ENCODE assay signal across 22 mouse cellular contexts in the genomic region with DNA sequence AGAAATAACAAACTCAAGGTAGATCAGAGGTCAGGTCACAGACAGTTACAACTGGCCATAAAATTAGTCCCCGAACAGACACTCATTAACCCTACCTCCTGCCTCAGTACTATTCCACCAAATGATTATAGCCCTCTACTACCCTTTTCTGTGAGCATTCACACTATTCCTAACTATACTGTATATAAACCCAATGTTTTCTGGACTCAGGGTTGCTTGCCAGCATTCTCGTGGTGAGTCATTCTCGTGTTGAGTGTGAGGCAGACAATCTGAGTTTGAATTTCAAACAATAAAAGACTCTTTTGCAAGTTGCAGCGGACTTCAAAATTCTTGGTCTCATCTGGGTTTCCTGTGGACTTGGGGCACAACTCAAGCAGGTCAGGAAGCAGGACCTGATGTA.
A peak's percentile ranks its signal among the peaks of the same experiment; 100 is the strongest.
DNase-seq lines count a peak whose midpoint lies in the region; ATAC-seq and TF ChIP-seq lines count a peak whose summit lies in the region.
"Had no signal": no experiment of that assay in that cellular context is flagged by ENCODE, and none has a peak within 500 bp of the region (broad histone marks: within the 10 kb centered on the region; RNA-seq: fewer than 3 reads in every experiment).

No protein-coding gene starts in this region.

- H3K4me3 ChIP-seq in stomach, postnatal 0 days (ENCODE audit: low read depth, low read length), result no peak overlapping the region
- H3K4me3 ChIP-seq in midbrain, embryonic 16.5 days (ENCODE audit: low read depth, low read length), result no peak overlapping the region
- H3K4me3 ChIP-seq: heart, embryonic 10.5 days; hindbrain, embryonic 12.5 days; limb, embryonic 15.5 days; neural tube, embryonic 12.5 days had no signal

- DNase-seq in layer of hippocampus, adult 9-11 months, result peak; percentile 2
- no peak for DNase-seq in layer of hippocampus, postnatal 36 days
- peak; percentile 33 to 34 for DNase-seq in right cerebral cortex, adult 2 months (ENCODE audit: low spot score in 2 of 2)
- DNase-seq in right cerebral cortex, postnatal 4 days, result no peak
- peak; percentile 48 for DNase-seq in brain, adult 2 months (ENCODE audit: low read depth, low spot score)
- no peak for DNase-seq in stomach, postnatal 0 days (ENCODE audit: low spot score)
- DNase-seq in gastrocnemius, postnatal 36 days, result no peak
- DNase-seq: cerebellum, adult 2 months; forebrain, postnatal 0 days; gastrocnemius, postnatal 14 days; kidney, adult 9 months; kidney, postnatal 4 days; liver, postnatal 0 days; midbrain, embryonic 14.5 days; thymus, postnatal 36 days had no signal

- ATAC-seq in stomach, postnatal 0 days (ENCODE audit: low FRiP score, low TSS enrichment), result 0 out of 2 replicates have a peak, but pooled peaks have one; percentile 18
- no peak for ATAC-seq in midbrain, embryonic 16.5 days
- ATAC-seq: forebrain, postnatal 0 days; inflammation-experienced regulatory T-cells, adult 6 months had no signal

- H3K27me3 ChIP-seq in stomach, postnatal 0 days (ENCODE audit: control insufficient read depth, insufficient read depth, low read length), result no peaks in the 10 kb centered on the region
- no peaks in the 10 kb centered on the region for H3K27me3 ChIP-seq in midbrain, embryonic 16.5 days (ENCODE audit: control insufficient read depth, insufficient read depth, low read depth, low read length)
- H3K27me3 ChIP-seq: CH12.LX; hindbrain, embryonic 12.5 days; limb, embryonic 15.5 days; neural tube, embryonic 12.5 days had no signal

- H3K27ac ChIP-seq in stomach, postnatal 0 days (replicated peaks), result peak overlapping the region; percentile 18; the same call in 1 of the 2 replicates
- no peak overlapping the region for H3K27ac ChIP-seq in midbrain, embryonic 16.5 days (ENCODE audit: low read length)
- H3K27ac ChIP-seq: heart, embryonic 10.5 days; hindbrain, embryonic 12.5 days; limb, embryonic 15.5 days; neural tube, embryonic 12.5 days had no signal

- H3K4me2 ChIP-seq in stomach, postnatal 0 days (replicated peaks; ENCODE audit: low read depth), result no peak overlapping the region
- no peak overlapping the region for H3K4me2 ChIP-seq in midbrain, embryonic 16.5 days (ENCODE audit: low read length)
- H3K4me2 ChIP-seq: hindbrain, embryonic 12.5 days; limb, embryonic 15.5 days; neural tube, embryonic 12.5 days had no signal

- WGBS in stomach, postnatal 0 days, result 54% methylated on average over 4 of the region's 4 CpGs
- 89% methylated on average over 4 of the region's 4 CpGs for WGBS in midbrain, embryonic 16.5 days

- H3K4me1 ChIP-seq in stomach, postnatal 0 days (replicated peaks; ENCODE audit: control insufficient read depth, insufficient read depth), result no peaks in the 10 kb centered on the region
- no peaks in the 10 kb centered on the region for H3K4me1 ChIP-seq in midbrain, embryonic 16.5 days (ENCODE audit: control insufficient read depth, insufficient read depth, low read length)
- H3K4me1 ChIP-seq: heart, embryonic 10.5 days; hindbrain, embryonic 12.5 days; limb, embryonic 15.5 days; neural tube, embryonic 12.5 days had no signal

- no peak for TF ChIP-seq CTCF in stomach, postnatal 0 days (IDR thresholded peaks at IDR 0.05; ENCODE audit: low read depth)

- TF ChIP-seq EP300 in stomach, postnatal 0 days (optimal IDR thresholded peaks at IDR 0.05), result no peak

- H3K9me3 ChIP-seq in stomach, postnatal 0 days (ENCODE audit: control insufficient read depth, low read length), result no peaks in the 10 kb centered on the region
- no peaks in the 10 kb centered on the region for H3K9me3 ChIP-seq in midbrain, embryonic 16.5 days (replicated peaks; ENCODE audit: control insufficient read depth, low read length, poor library complexity, severe bottlenecking)
- H3K9me3 ChIP-seq: heart, embryonic 10.5 days; hindbrain, embryonic 12.5 days; limb, embryonic 15.5 days; neural tube, embryonic 12.5 days had no signal

- no peak overlapping the region for H3K9ac ChIP-seq in stomach, postnatal 0 days (ENCODE audit: low read length)
- H3K9ac ChIP-seq in midbrain, embryonic 16.5 days (ENCODE audit: low read depth, low read length), result no peak overlapping the region
- H3K9ac ChIP-seq: forebrain, postnatal 0 days; hindbrain, embryonic 12.5 days; limb, embryonic 15.5 days; liver, postnatal 0 days; neural tube, embryonic 12.5 days had no signal

- H3K36me3 ChIP-seq in stomach, postnatal 0 days (ENCODE audit: control insufficient read depth, insufficient read depth, low read length), result no peaks in the 10 kb centered on the region
- H3K36me3 ChIP-seq in midbrain, embryonic 16.5 days (ENCODE audit: control insufficient read depth, insufficient read depth, low read length), result no peaks in the 10 kb centered on the region
- H3K36me3 ChIP-seq: heart, embryonic 10.5 days; hindbrain, embryonic 12.5 days; limb, embryonic 15.5 days; neural tube, embryonic 12.5 days had no signal

- intact Hi-C loops in gastrocnemius, postnatal 36 days (cut with DNase I), result no loop called here

Comparison
In these comparisons a context has a peak if more than half of its experiments do, and no peak if none do; other contexts are left out.
1. DNase-seq: peak in layer of hippocampus, adult 9-11 months (single experiment), right cerebral cortex, adult 2 months (2 of 2) and brain, adult 2 months (single experiment); none in layer of hippocampus, postnatal 36 days (0 of 2), right cerebral cortex, postnatal 4 days (single experiment), stomach, postnatal 0 days (single experiment) and gastrocnemius, postnatal 36 days (0 of 2).